Mouse (Mus musculus) heart, adult 9 months (tissue): ENCODE data around the gene Npepps.
"Not testable (repeated sequence)": the region's sequence is repeated elsewhere in the genome, so short reads cannot be mapped to it uniquely, and the experiment has no call there.

Experiments
- DNase-seq, 2 experiments: peaks; one replicate each; pipeline ENCODE4 v3.0.0; 2022; ENCODE audit warnings: low spot score in 2 of 2

Npepps gene

GRCm38 (mm10) chr11:97280216-97280861 is at the start of gene Npepps:
Gene Npepps (minus strand): TSS chr11:97280638.
- DNase-seq, result peak; percentile 71 to 74

GRCm38 (mm10) chr11:97328148-97328547 is 47.7 kb upstream of the Npepps start:
- DNase-seq, result peak in 1 of 2 experiments; percentile 32

GRCm38 (mm10) chr11:97325224-97325623 is 44.8 kb upstream of the Npepps start:
- DNase-seq, result no peak

- DNase-seq, result not testable (repeated sequence)
Observed at GRCm38 (mm10) chr11:97321894-97322600, 41.6 kb upstream of the Npepps start.

- no peak for DNase-seq
Observed at GRCm38 (mm10) chr11:97321197-97321596, 40.8 kb upstream of the Npepps start.

GRCm38 (mm10) chr11:97315504-97316503 is 35.4 kb upstream of the Npepps start, which contains the start of gene Mrpl45:
Gene Mrpl45 (plus strand): TSS chr11:97315716.
- DNase-seq, result peak; percentile 99 to 100

- DNase-seq, result no peak
Observed at GRCm38 (mm10) chr11:97314751-97315503, 34.5 kb upstream of the Npepps start.

GRCm38 (mm10) chr11:97314110-97314509 is 33.7 kb upstream of the Npepps start:
- no peak for DNase-seq

GRCm38 (mm10) chr11:97312871-97313270 is 32.4 kb upstream of the Npepps start:
- not testable (repeated sequence) for DNase-seq

- peak; percentile 46 to 56 for DNase-seq
Observed at GRCm38 (mm10) chr11:97310895-97311631, 30.6 kb upstream of the Npepps start.

- DNase-seq, result peak; percentile 71 to 84
Observed at GRCm38 (mm10) chr11:97309911-97310571, 29.6 kb upstream of the Npepps start.

GRCm38 (mm10) chr11:97309451-97309836 is 29.0 kb upstream of the Npepps start:
- DNase-seq, result peak; percentile 89 to 91

- no peak for DNase-seq
Observed at GRCm38 (mm10) chr11:97308806-97309450, 28.5 kb upstream of the Npepps start.

GRCm38 (mm10) chr11:97307294-97308069 is 27.0 kb upstream of the Npepps start:
- DNase-seq, result peak in 1 of 2 experiments; percentile 37

- no peak for DNase-seq
Observed at GRCm38 (mm10) chr11:97304631-97305030, 24.2 kb upstream of the Npepps start.

GRCm38 (mm10) chr11:97302231-97302781 is 21.9 kb upstream of the Npepps start:
- DNase-seq, result peak; percentile 83 to 92

GRCm38 (mm10) chr11:97301406-97301805 is 21.0 kb upstream of the Npepps start:
- DNase-seq, result no peak

GRCm38 (mm10) chr11:97299939-97300338 is 19.5 kb upstream of the Npepps start:
- DNase-seq, result no peak
